Mouse (Mus musculus): ENCODE measurements around the gene Disp2.

- TF ChIP-seq POLR2A (IDR thresholded peaks at IDR 0.05; ENCODE audit: borderline replicate concordance, insufficient read depth, low read length) (no peak), CTCF (IDR thresholded peaks at IDR 0.05; ENCODE audit: borderline replicate concordance, insufficient read depth, low read depth, low read length) (no peak)
Measured at GRCm38 (mm10) chr2:118792259-118792613, 12.7 kb downstream of the Disp2 start.

All from cerebellum, adult 2 months (tissue).